Mouse (Mus musculus) brain, embryonic 14.5 days (tissue): Measurements from ENCODE around the gene Ccdc181. TPM values are rescaled to one million over a fixed set of nuclear protein-coding genes. Genes with fewer than 3 reads are reported as not detected.
"Not testable (repeated sequence)": the region's sequence is repeated elsewhere in the genome, so short reads cannot be mapped to it uniquely, and the experiment has no call there.

Experiments
- DNase-seq: peaks from one replicate; pipeline ENCODE4 v3.0.0-alpha.2; 2011; ENCODE audit warnings: low read depth
- CTCF ChIP-seq: fragments of 200-500 bp; IDR thresholded peaks from 2 replicates; pipeline ENCODE4 v1.5.1; 2012; ENCODE audit warnings: inconsistent platforms, mild to moderate bottlenecking, moderate library complexity, borderline replicate concordance; ENCODE audit not compliant: insufficient read depth, insufficient read length; ENCODE audit errors: extremely low read depth
- POLR2A ChIP-seq: fragments of 200-500 bp; IDR thresholded peaks from 2 replicates; pipeline ENCODE4 v1.6.1; 2012; ENCODE audit warnings: mild to moderate bottlenecking, inconsistent platforms, borderline replicate concordance; ENCODE audit not compliant: poor library complexity, insufficient read depth, insufficient read length, severe bottlenecking; ENCODE audit errors: extremely low read depth
- polyA plus RNA-seq: library from polyadenylated mRNA; depleted of rRNA; stranded (reverse); fragments of >200 nt; gene quantifications from 2 replicates; pipeline ENCODE4 v1.2.3, GENCODE M21; 2012; rRNA removed

Ccdc181 gene
- 8.9 and 13.0 TPM in 2 replicates for polyA plus RNA-seq

DNA sequence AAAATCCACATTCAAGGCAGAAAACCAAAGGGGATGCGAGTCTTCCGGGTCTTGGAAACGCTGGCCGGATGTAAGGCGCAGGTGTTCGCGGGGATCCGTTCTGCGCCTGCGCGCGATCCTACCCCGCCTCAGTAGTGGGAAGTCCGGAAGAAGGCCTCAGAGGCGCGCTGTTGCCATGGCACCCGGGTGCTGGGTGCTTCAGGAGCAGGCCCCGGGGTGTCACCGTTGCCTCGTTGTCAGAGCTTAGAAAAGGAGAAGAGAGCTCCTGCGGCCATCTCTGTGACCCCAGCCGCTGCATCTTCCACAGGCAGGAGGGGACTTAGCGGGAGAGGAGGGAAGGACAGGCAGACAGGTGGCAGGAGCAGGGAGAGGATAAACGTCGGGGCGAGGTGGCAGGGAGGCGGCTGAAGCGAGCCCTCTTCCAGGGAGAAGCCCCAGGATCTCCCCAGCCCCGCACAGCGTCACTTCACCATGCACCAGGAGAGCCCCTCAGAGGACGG, at the start of gene Ccdc181:
Gene Ccdc181 (plus strand): TSS at position 131 of the 500 bp plus-strand sequence.
- DNase-seq: peak; percentile 98
- no peak for TF ChIP-seq CTCF
- peak; percentile 33; the same call in 1 of the 2 replicates for TF ChIP-seq POLR2A

- not testable (repeated sequence) for DNase-seq
Measured at GRCm38 (mm10) chr1:164231937-164232570, 43.3 kb upstream of the Ccdc181 start.

DNA sequence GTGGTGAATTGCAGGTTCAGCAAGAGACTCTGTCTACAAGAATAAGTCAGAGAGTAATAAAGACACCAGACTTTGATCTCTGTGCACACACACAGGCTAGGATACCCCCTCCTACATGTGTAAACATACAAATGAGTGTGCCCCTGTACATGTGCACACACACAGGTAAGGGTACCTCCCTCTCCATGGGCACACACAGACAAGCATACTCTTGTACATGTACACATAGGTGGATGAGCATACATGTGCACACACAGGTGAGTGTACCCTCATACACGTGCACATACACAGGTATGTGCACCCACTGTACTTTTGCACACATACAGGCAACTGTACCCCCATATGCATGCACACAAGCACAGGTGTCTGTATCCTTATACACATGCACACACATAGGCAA, 41.9 kb upstream of the Ccdc181 start:
- TF ChIP-seq CTCF: no peak
- DNase-seq: no peak

- DNase-seq: no peak
- TF ChIP-seq CTCF: no peak
- TF ChIP-seq POLR2A: no peak
Measured at GRCm38 (mm10) chr1:164235078-164235477, 40.3 kb upstream of the Ccdc181 start.

DNA sequence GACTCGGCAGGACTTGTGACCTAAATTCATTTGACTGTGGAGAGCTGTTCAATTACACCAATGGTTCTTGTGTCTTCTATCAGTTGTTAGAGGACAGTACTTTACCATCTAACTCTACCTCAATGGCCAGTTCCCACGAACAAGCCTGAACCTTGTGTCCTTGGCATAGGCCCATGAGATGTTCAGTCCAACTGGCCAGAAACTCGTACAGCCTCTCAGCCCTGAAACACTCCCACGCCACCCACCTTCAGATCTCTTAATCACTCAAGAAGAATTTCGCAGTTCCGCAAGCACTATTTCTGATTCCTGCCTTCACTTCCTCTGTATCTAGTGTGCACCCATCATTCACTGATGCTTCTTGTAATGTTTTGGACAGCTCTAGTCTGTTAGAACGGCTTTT, 39.3 kb upstream of the Ccdc181 start:
- DNase-seq: no peak

DNA sequence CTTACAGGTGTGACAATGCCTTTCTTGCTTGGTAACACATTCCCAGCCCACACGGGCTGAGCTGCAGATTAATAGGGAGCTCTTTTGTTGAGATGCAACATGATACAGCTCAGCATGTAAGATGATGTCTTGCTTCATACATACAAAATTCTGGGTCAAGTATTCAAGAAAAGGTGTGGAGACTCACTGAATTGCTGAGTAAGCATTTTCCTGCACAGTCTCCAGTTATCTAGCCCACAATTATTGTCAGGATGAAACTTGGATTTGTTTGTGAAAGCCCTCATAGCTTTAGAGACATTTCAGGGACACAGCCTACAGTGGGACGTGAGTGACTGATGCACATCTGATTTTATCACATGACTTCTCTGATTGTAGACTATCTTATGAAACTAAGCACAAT, 33.9 kb upstream of the Ccdc181 start:
- DNase-seq: no peak
- TF ChIP-seq CTCF: no peak
- no peak for TF ChIP-seq POLR2A

More for the DNA sequence above, 39.3 kb upstream of the Ccdc181 start:
- TF ChIP-seq POLR2A (no peak), CTCF (no peak)

- DNase-seq: no peak
- TF ChIP-seq POLR2A (no peak), CTCF (no peak)
Measured at GRCm38 (mm10) chr1:164242809-164243208, 32.6 kb upstream of the Ccdc181 start.

DNA sequence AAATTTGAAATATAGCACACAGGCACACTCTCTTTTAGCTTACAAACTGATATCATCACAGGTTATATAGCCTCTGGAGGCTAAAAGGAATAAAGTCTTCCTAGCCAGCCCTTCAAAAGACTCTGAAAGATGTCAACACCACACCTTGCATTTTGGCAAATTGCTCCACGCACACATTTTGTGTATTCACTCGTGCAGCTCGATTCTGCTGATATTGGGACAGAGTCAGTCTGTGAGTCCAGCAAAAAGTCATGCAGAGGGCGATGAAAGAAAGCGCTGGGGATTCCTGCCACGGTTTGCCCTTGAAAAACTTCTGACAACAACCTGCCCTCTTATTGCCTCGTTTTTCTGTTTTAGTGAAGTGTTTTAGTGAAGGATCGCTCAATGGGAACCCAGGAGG, 27.9 kb upstream of the Ccdc181 start:
- DNase-seq: no peak
- TF ChIP-seq CTCF: no peak
- TF ChIP-seq POLR2A: no peak

- TF ChIP-seq POLR2A: no peak
- TF ChIP-seq CTCF: no peak
- DNase-seq: peak; percentile 31
Measured at GRCm38 (mm10) chr1:164247971-164248370, 27.4 kb upstream of the Ccdc181 start.

- TF ChIP-seq CTCF (no peak), POLR2A (peak; percentile 61; the same call in 1 of the 2 replicates)
- peak; percentile 99 for DNase-seq
Measured at GRCm38 (mm10) chr1:164248465-164249331, 26.7 kb upstream of the Ccdc181 start, which contains the start of gene Slc19a2. Gene Slc19a2 (plus strand): TSS chr1:164249046.

DNA sequence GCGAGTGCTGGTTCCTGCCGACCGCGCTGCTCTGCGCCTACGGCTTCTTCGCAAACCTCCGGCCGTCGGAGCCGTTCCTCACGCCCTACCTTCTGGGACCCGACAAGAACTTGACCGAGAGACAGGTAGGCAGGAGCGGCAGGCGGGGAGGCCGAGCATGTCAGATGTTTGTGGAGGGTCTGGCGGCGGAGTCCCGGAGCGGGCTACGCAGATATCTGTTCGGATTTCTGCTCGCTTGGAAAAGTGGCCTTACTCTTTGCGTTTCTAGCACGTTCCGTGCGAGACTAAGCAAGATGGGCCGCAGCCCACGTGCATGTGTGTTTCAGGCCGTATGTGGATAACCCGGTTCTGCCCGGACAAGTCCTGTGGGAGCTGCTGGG, 26.1 kb upstream of the Ccdc181 start:
- DNase-seq: no peak
- TF ChIP-seq POLR2A (no peak), CTCF (no peak)
